Mouse (Mus musculus) brain, embryonic 14.5 days (tissue): ENCODE measurements around the gene Rab19.

Experiments
- CTCF ChIP-seq: fragments of 200-500 bp; IDR thresholded peaks from 2 replicates; pipeline ENCODE4 v1.5.1; 2012; ENCODE audit warnings: inconsistent platforms, mild to moderate bottlenecking, moderate library complexity, borderline replicate concordance; ENCODE audit not compliant: insufficient read depth, insufficient read length; ENCODE audit errors: extremely low read depth
- POLR2A ChIP-seq: fragments of 200-500 bp; IDR thresholded peaks from 2 replicates; pipeline ENCODE4 v1.6.1; 2012; ENCODE audit warnings: mild to moderate bottlenecking, inconsistent platforms, borderline replicate concordance; ENCODE audit not compliant: poor library complexity, insufficient read depth, insufficient read length, severe bottlenecking; ENCODE audit errors: extremely low read depth

GRCm38 (mm10) chr6:39344020-39344419 is 37.0 kb upstream of the Rab19 start:
- TF ChIP-seq CTCF (peak; percentile 96), POLR2A (no peak)
